Mouse (Mus musculus) E14TG2a.4 (cell line): ENCODE measurements around the gene Pde4d.

Experiments used
- CTCF ChIP-seq: conservative IDR thresholded peaks from 2 replicates; pipeline ENCODE4 v1.5.1; 2014; ENCODE audit warnings: low read length
- NANOG ChIP-seq: IDR thresholded peaks from 2 replicates; pipeline ENCODE4 v1.6.1; 2014; ENCODE audit warnings: borderline replicate concordance, low read length, mixed read lengths
- POU5F1 ChIP-seq: IDR thresholded peaks from 2 replicates; pipeline ENCODE4 v1.6.1; 2014; ENCODE audit warnings: low read length, borderline replicate concordance

DNA sequence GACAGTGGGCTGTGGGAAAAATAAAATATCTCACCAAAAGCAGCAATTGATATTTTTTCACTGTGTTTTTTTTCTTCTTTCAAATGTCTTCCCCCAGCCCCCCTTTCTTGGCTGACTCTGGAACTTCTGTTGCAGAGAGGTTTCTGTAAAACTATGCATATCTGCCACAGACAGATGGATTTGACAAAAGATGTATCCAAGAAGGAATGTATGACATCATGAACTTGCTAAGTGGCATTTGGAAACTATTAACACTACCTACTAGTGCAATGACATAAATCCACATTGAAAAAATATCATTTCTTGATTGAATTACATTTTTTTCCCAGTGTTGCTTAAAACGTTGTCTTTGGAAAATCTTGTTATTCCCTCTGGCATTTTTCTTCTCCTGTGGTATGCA, 51.6 kb downstream of the Pde4d start:
- TF ChIP-seq CTCF (no peak), POU5F1 (no peak), NANOG (no peak)
